Mouse (Mus musculus) bone marrow macrophage, adult 2 months (primary cell): ENCODE measurements at regions not wholly inside any gene's neighbourhood (a gene's known extent, or its start where the extent isn't known, plus 50 kb on each side); places are given as distances from the start of the nearest gene placed in this dataset.

Experiments used
- CTCF ChIP-seq: IDR thresholded peaks from 2 replicates; pipeline ENCODE4 v1.5.1; 2012; ENCODE audit warnings: low read depth, mild to moderate bottlenecking, low read length, moderate library complexity
- POLR2A ChIP-seq: IDR thresholded peaks from 2 replicates; pipeline ENCODE4 v1.6.1; 2012; ENCODE audit warnings: mild to moderate bottlenecking, low read depth, low read length, borderline replicate concordance

DNA sequence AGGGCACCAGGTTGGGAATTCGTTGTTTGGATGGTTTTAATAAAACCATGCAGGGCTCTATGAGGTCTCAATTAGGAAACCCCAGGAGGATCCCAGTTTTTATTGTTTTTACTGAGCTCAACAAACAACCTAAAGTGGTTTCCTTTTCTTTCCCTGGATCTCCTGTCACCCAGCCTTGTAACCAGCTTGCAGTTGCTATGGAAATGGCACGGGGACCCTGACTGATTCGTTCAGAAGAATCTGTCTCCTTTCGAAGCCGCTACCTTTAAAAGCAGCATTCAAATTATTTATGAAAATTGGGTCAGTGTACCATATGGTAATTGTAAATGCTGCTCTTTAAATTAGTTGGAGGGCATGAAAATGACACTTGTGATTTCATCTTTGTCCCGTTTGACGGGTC is 176.5 kb upstream of the Rhobtb1 start:
- TF ChIP-seq POLR2A (no peak), CTCF (no peak)
